Mouse (Mus musculus) T-cell, adult 2 months (primary cell): ENCODE measurements around the gene Kazn.

Source experiments
- DNase-seq: peaks from one replicate; pipeline ENCODE4 v3.0.0; 2022; ENCODE audit warnings: low spot score

Kazn gene

GRCm38 (mm10) chr4:142118522-142118921 lies 120.7 kb downstream of the Kazn start:
- no peak for DNase-seq

GRCm38 (mm10) chr4:142117993-142118392 lies 121.2 kb downstream of the Kazn start:
- DNase-seq: no peak

- DNase-seq: no peak
Observed at GRCm38 (mm10) chr4:142113306-142113705, 125.9 kb downstream of the Kazn start.

GRCm38 (mm10) chr4:142103081-142103671 lies 136.0 kb downstream of the Kazn start:
- DNase-seq: no peak

GRCm38 (mm10) chr4:142098303-142098702 lies 140.9 kb downstream of the Kazn start:
- no peak for DNase-seq

- DNase-seq: no peak
Observed at GRCm38 (mm10) chr4:142097871-142098270, 141.3 kb downstream of the Kazn start.

- DNase-seq: no peak
Observed at GRCm38 (mm10) chr4:142095513-142096241, 143.5 kb downstream of the Kazn start.

- DNase-seq: no peak
Observed at GRCm38 (mm10) chr4:142094386-142094785, 144.8 kb downstream of the Kazn start.

- DNase-seq: no peak
Observed at GRCm38 (mm10) chr4:142091100-142091499, 148.1 kb downstream of the Kazn start.

GRCm38 (mm10) chr4:142089966-142090365 lies 149.2 kb downstream of the Kazn start:
- DNase-seq: no peak

GRCm38 (mm10) chr4:142088836-142089235 lies 150.4 kb downstream of the Kazn start:
- no peak for DNase-seq

- DNase-seq: no peak
Observed at GRCm38 (mm10) chr4:142088409-142088808, 150.8 kb downstream of the Kazn start.

- DNase-seq: no peak
Observed at GRCm38 (mm10) chr4:142084936-142085563, 154.2 kb downstream of the Kazn start.

GRCm38 (mm10) chr4:142084131-142084899 lies 154.9 kb downstream of the Kazn start, which contains the start of gene Tmem51:
Tmem51 (minus strand) TSS chr4:142084304.
- DNase-seq: no peak

- DNase-seq: no peak
Observed at GRCm38 (mm10) chr4:142083762-142084130, 155.5 kb downstream of the Kazn start.

GRCm38 (mm10) chr4:142083193-142083592 lies 156.0 kb downstream of the Kazn start:
- no peak for DNase-seq

GRCm38 (mm10) chr4:142082703-142083102 lies 156.5 kb downstream of the Kazn start:
- DNase-seq: no peak

GRCm38 (mm10) chr4:142081631-142082283 lies 157.4 kb downstream of the Kazn start:
- no peak for DNase-seq

- no peak for DNase-seq
Observed at GRCm38 (mm10) chr4:142080901-142081630, 158.1 kb downstream of the Kazn start.

- DNase-seq: no peak
Observed at GRCm38 (mm10) chr4:142080487-142080767, 158.8 kb downstream of the Kazn start.
